Mouse (Mus musculus) bone marrow, adult 2 months (tissue): ENCODE measurements around the gene Mapk6.

Source experiments
- CTCF ChIP-seq: fragments of 200-500 bp; IDR thresholded peaks from 2 replicates; pipeline ENCODE4 v1.5.1; 2011; ENCODE audit warnings: low read length, control low read depth; ENCODE audit not compliant: control insufficient read depth, insufficient read depth
- POLR2A ChIP-seq: fragments of 200-500 bp; IDR thresholded peaks from 2 replicates; pipeline ENCODE4 v1.6.1; 2011; ENCODE audit warnings: low read depth, mild to moderate bottlenecking, control low read depth, low read length, borderline replicate concordance; ENCODE audit not compliant: control insufficient read depth

GRCm38 (mm10) chr9:75366191-75366590 is 43.6 kb downstream of the Mapk6 start:
- no peak for TF ChIP-seq CTCF
- TF ChIP-seq POLR2A: no peak
